Mouse (Mus musculus) limb, embryonic 10.5 days (tissue): ENCODE data around the gene Cib4. TPM values are rescaled to one million over a fixed set of nuclear protein-coding genes. Genes with fewer than 3 reads are reported as not detected.

Experiments used
- DNase-seq: peaks from one replicate; pipeline ENCODE4 v3.0.0-alpha.2; 2017; ENCODE audit warnings: low spot score
- H3K27ac ChIP-seq: fragments of 300-500 bp; sonication (generic); 2 replicates; pipeline ENCODE4 v1.5.1; 2016; ENCODE audit warnings: mild to moderate bottlenecking
- H3K27me3 ChIP-seq: fragments of 300-500 bp; sonication (generic); 2 replicates; pipeline ENCODE4 v1.6.1; 2016; ENCODE audit warnings: low read depth, mild to moderate bottlenecking; ENCODE audit not compliant: poor library complexity, severe bottlenecking
- H3K36me3 ChIP-seq: fragments of 300-500 bp; sonication (generic); 2 replicates; pipeline ENCODE4 v1.6.1; 2016; ENCODE audit warnings: mild to moderate bottlenecking, moderate library complexity
- H3K4me1 ChIP-seq: fragments of 300-500 bp; sonication (generic); 2 replicates; pipeline ENCODE4 v1.6.1; 2016
- H3K4me3 ChIP-seq: fragments of 300-500 bp; sonication (generic); 2 replicates; pipeline ENCODE4 v1.5.1; 2016; ENCODE audit warnings: mild to moderate bottlenecking, moderate library complexity
- H3K9me3 ChIP-seq: fragments of 300-500 bp; sonication (generic); replicated peaks from 2 replicates; pipeline ENCODE4 v1.6.1; 2016; ENCODE audit warnings: mild to moderate bottlenecking
- WGBS: fragments of 180-500 bp; shearing (Covaris S2); methylation state at CpG from one replicate; pipeline ENCODE4 v1.1.7; 2016; 5-methylcytosine and 5-hydroxymethylcytosine counted together
- polyA plus RNA-seq: library from polyadenylated mRNA; unstranded; fragments of >200 nt; fragmentation: Nextera tagmentation; extraction: Ambion mirVana; gene quantifications from 2 replicates; pipeline ENCODE4 v1.2.1, GENCODE M21; 2016

Gene Cib4
- polyA plus RNA-seq, 1 experiment from 2014 or later = not detected

DNA sequence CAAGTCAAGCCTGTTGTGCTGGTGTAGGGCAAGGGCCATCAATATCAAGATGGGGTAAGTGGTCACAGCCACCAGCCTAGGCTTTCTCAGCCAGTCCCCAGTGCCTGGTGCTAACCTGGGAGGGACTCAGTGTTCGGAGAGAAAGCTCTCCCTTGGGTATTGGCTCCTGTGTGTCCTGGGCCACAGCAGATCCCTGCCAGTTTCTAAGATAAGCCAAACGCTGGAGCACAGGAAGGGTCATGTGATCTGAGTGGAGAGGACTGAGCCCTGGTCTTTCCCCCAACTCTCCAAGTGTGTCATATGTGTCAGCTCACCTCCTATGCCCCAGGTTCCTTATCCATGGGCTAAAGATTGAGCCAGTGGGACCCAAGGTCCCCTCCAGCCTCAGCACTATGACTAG lies 41.5 kb upstream of the Cib4 start:
- Histone ChIP-seq H3K27ac (no peak overlapping the region), H3K36me3 (no peaks in the 10 kb centered on the region), H3K4me1 (peaks cover 20% of the 10 kb centered on the region), H3K27me3 (peaks cover 69% of the 10 kb centered on the region), H3K4me3 (no peak overlapping the region), H3K9me3 (no peaks in the 10 kb centered on the region)
- no peak for DNase-seq
- WGBS = 39% methylated on average over 2 of the region's 2 CpGs

GRCm38 (mm10) chr5:30586616-30587015 lies 41.0 kb upstream of the Cib4 start:
- Histone ChIP-seq H3K27ac (no peak overlapping the region), H3K4me3 (no peak overlapping the region), H3K36me3 (no peaks in the 10 kb centered on the region), H3K27me3 (peaks cover 65% of the 10 kb centered on the region), H3K9me3 (no peaks in the 10 kb centered on the region), H3K4me1 (peaks cover 20% of the 10 kb centered on the region)
- 80% methylated on average over 3 of the region's 3 CpGs for WGBS
- no peak for DNase-seq

GRCm38 (mm10) chr5:30582017-30582416 lies 36.4 kb upstream of the Cib4 start:
- H3K4me1 ChIP-seq = peaks cover 9% of the 10 kb centered on the region
- DNase-seq = no peak
- H3K4me3 ChIP-seq = no peak overlapping the region
- H3K27ac ChIP-seq = no peak overlapping the region
- no peaks in the 10 kb centered on the region for H3K36me3 ChIP-seq
- peaks cover 19% of the 10 kb centered on the region; the same call in 1 of the 2 replicates for H3K27me3 ChIP-seq
- H3K9me3 ChIP-seq = no peaks in the 10 kb centered on the region
- WGBS = 80% methylated on average over 5 of the region's 5 CpGs

DNA sequence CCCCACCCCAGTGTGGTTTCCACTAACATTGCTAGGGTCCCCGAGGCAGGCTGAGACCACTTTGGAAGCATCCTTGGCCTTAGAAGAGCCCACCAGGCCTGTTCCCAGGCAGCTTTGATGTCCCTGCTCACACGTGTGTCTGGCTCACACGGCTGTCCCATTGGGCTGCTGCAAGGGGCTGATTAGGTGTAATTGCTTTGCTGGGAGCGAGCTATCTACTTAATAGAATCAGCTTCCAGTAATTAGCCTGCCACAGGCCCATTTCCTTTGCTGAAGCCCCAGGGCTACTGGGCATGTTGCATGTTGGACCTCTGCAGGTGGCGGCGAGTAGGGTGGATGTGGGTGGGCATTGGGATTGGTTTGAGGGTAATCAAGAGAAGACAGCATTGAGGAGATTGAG lies 35.1 kb upstream of the Cib4 start:
- Histone ChIP-seq H3K4me3 (no peak overlapping the region), H3K27ac (no peak overlapping the region), H3K27me3 (peaks cover 7% of the 10 kb centered on the region; the same call in 1 of the 2 replicates), H3K4me1 (peaks cover 9% of the 10 kb centered on the region), H3K9me3 (no peaks in the 10 kb centered on the region), H3K36me3 (no peaks in the 10 kb centered on the region)
- DNase-seq = no peak
- WGBS = 34% methylated on average over 6 of the region's 6 CpGs

- Histone ChIP-seq H3K36me3 (no peaks in the 10 kb centered on the region), H3K27me3 (no peaks in the 10 kb centered on the region), H3K4me1 (peaks cover 9% of the 10 kb centered on the region), H3K27ac (no peak overlapping the region), H3K4me3 (no peak overlapping the region), H3K9me3 (no peaks in the 10 kb centered on the region)
- 81% methylated on average over 6 of the region's 6 CpGs for WGBS
- no peak for DNase-seq
Observed at GRCm38 (mm10) chr5:30578445-30579080, 32.9 kb upstream of the Cib4 start.

DNA sequence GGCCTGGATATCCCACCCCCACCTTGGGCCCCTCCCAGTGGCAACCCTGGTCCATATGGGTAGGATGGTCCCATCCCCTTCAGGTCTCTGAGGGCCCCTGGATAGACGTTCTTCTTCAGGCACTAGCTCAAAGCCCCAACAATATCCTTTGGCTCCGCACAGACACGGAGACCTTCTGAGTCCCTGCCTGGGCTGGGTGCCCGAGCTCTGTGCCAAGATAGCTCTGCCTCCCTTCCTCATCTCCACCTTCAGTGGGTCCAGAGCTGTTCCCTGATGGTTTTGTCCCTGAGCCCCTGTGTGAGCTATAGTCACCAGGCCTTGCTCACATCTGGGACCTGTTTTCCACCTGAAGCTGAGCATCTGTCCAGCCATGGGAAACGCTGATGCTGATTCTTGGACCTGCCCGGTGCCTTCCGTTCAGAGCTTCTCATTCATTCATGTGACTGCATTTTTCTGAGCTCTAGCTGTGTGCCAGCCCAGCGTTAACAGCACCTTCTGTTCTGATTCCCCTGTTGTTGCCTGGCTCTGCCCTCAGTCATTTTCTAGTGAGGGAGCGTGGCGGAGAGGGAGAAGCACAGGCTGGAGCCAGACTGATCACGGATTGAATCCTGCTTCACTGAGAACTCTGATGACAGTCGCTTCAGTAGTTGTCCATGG lies 32.1 kb upstream of the Cib4 start:
- no peak for DNase-seq
- peaks cover 9% of the 10 kb centered on the region for H3K4me1 ChIP-seq
- H3K36me3 ChIP-seq = no peaks in the 10 kb centered on the region
- H3K27ac ChIP-seq = no peak overlapping the region
- H3K4me3 ChIP-seq = no peak overlapping the region
- H3K9me3 ChIP-seq = no peaks in the 10 kb centered on the region
- no peaks in the 10 kb centered on the region for H3K27me3 ChIP-seq
- WGBS = 85% methylated on average over 12 of the region's 12 CpGs

- no peak for DNase-seq
- WGBS = 61% methylated on average over 9 of the region's 9 CpGs
- peaks cover 9% of the 10 kb centered on the region for H3K4me1 ChIP-seq
- H3K27ac ChIP-seq = no peak overlapping the region
- no peaks in the 10 kb centered on the region for H3K27me3 ChIP-seq
- no peak overlapping the region for H3K4me3 ChIP-seq
- no peaks in the 10 kb centered on the region for H3K36me3 ChIP-seq
- H3K9me3 ChIP-seq = no peaks in the 10 kb centered on the region
Observed at GRCm38 (mm10) chr5:30577251-30577650, 31.6 kb upstream of the Cib4 start.

- WGBS = 87% methylated on average over 7 of the region's 7 CpGs
- Histone ChIP-seq H3K27ac (no peak overlapping the region), H3K4me1 (peaks cover 5% of the 10 kb centered on the region)
Observed at GRCm38 (mm10) chr5:30576233-30576632, 30.6 kb upstream of the Cib4 start.

DNA sequence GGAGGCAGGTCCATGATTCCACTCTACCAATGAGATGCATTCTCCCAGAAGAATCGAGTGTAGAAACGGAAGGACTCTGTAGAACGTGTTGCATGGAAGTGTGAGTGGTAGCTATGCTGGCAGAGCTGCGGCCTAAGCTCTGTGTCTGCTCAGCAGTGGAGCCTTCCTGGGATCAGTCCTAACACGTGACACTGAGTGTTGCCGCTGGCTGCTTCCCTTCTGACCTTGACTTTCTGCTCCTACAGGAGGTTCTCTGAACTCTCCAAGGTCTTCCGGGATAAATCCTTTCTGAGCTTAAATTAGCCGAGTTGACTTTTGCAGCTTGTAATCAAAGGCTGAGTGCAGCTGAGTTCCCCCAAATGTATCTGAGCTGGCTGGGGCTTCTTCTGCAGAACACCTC lies 28.7 kb upstream of the Cib4 start:
- Histone ChIP-seq H3K27me3 (no peaks in the 10 kb centered on the region), H3K27ac (no peak overlapping the region), H3K4me1 (no peaks in the 10 kb centered on the region), H3K36me3 (no peaks in the 10 kb centered on the region), H3K9me3 (no peaks in the 10 kb centered on the region), H3K4me3 (no peak overlapping the region)
- 91% methylated on average over 8 of the region's 8 CpGs for whole genome bisulfite sequencing
- no peak for DNase-seq

More at GRCm38 (mm10) chr5:30576233-30576632, 30.6 kb upstream of the Cib4 start:
- Histone ChIP-seq H3K4me3 (no peak overlapping the region), H3K9me3 (no peaks in the 10 kb centered on the region), H3K36me3 (no peaks in the 10 kb centered on the region), H3K27me3 (no peaks in the 10 kb centered on the region)
- DNase-seq = no peak

DNA sequence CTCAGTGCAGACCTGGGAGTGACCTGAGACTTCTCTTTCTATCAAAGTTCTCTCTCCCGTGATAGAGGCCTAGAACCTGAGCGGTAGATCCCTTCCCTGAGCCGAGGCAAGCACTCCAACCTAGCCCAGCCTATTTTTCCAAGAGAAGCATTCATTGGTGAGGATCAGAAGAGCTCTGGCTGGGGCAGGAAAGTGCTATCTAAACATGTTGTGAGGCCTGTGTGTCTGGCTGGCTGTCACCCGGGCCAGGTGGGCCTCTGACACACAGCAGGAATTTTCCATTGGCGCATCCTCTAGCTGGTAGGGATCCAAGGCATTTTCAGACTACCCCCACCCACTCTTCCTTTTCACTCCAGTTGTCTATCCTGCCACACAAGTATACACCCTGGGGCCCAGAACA lies 26.2 kb upstream of the Cib4 start:
- Histone ChIP-seq H3K9me3 (no peaks in the 10 kb centered on the region), H3K27ac (no peak overlapping the region), H3K4me1 (no peaks in the 10 kb centered on the region), H3K36me3 (no peaks in the 10 kb centered on the region), H3K27me3 (no peaks in the 10 kb centered on the region), H3K4me3 (no peak overlapping the region)
- no peak for DNase-seq
- 80% methylated on average over 5 of the region's 5 CpGs for WGBS

DNA sequence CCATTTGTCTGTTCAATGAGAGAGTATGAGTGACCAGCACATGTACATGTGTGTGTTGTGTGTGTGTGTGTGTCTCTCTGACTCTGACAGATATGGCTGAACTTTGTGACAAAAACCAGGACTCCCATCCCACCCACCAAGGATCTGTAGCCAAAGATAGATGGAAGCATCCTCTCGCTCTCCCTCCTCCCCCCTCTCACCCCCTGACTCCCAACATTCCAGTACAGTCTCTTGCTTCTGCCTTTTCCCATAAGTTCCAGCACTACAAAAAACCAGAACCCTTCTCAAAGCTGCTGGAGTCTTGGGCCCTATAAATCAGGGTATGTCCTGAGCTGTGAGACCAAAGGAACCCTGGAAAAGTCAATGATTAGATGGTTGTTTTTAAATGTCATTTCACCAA lies 22.8 kb upstream of the Cib4 start:
- H3K9me3 ChIP-seq = no peaks in the 10 kb centered on the region
- no peaks in the 10 kb centered on the region for H3K4me1 ChIP-seq
- DNase-seq = no peak
- no peaks in the 10 kb centered on the region for H3K27me3 ChIP-seq
- no peak overlapping the region for H3K4me3 ChIP-seq
- 59% methylated on average over 1 of the region's 1 CpGs for WGBS
- no peak overlapping the region for H3K27ac ChIP-seq
- H3K36me3 ChIP-seq = no peaks in the 10 kb centered on the region

GRCm38 (mm10) chr5:30559986-30560493 lies 14.4 kb upstream of the Cib4 start:
- H3K4me3 ChIP-seq = no peak overlapping the region
- no peaks in the 10 kb centered on the region for H3K36me3 ChIP-seq
- peaks cover 11% of the 10 kb centered on the region for H3K4me1 ChIP-seq
- H3K27ac ChIP-seq = no peak overlapping the region
- 17% methylated on average over 3 of the region's 3 CpGs for WGBS
- no peaks in the 10 kb centered on the region for H3K27me3 ChIP-seq
- H3K9me3 ChIP-seq = no peaks in the 10 kb centered on the region
- DNase-seq = no peak

DNA sequence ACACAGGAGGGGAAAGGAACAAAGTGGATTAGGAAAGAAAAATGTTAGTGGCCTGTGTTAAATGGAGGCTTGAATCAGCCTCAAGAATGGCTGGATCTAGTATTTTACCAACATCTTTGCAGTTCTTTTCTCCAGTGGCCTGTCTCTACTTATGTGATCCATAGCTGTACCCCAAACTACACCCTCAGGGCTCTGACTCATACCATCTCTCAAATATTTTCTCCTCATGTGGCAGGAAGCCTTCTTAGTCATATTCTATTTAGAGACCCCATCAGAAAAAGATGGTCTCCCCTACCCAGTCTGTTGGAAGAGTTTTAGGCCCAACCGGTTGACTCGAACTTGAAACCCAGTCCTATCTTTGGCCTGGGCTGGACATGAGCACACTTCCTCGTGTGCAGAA lies 13.8 kb upstream of the Cib4 start:
- 92% methylated on average over 3 of the region's 3 CpGs for WGBS
- H3K27ac ChIP-seq = no peak overlapping the region
- DNase-seq = no peak

More for the DNA sequence above, 13.8 kb upstream of the Cib4 start:
- Histone ChIP-seq H3K27me3 (no peaks in the 10 kb centered on the region), H3K36me3 (no peaks in the 10 kb centered on the region), H3K4me1 (peaks cover 11% of the 10 kb centered on the region), H3K9me3 (no peaks in the 10 kb centered on the region), H3K4me3 (no peak overlapping the region)
